Mouse (Mus musculus) liver, embryonic 12.5 days (tissue): ENCODE data around the gene Ceacam14. TPM values are rescaled to one million over a fixed set of nuclear protein-coding genes. Genes with fewer than 3 reads are reported as not detected.

Experiments used
- ATAC-seq: fragments of 200-750 bp; cut with Nextera tagmentation; 2 replicates; pipeline ENCODE4 v1.8.0; 2017; ENCODE audit warnings: moderate number of reproducible peaks, mild to moderate bottlenecking, moderate library complexity
- H3K27ac ChIP-seq: fragments of 300-500 bp; sonication (generic); 2 replicates; pipeline ENCODE4 v1.5.1; 2016; ENCODE audit warnings: mild to moderate bottlenecking
- H3K27me3 ChIP-seq: fragments of 300-500 bp; sonication (generic); replicated peaks from 2 replicates; pipeline ENCODE4 v1.6.1; 2016; ENCODE audit warnings: mild to moderate bottlenecking, moderate library complexity
- H3K36me3 ChIP-seq: fragments of 300-500 bp; sonication (generic); 2 replicates; pipeline ENCODE4 v1.6.1; 2016; ENCODE audit warnings: mild to moderate bottlenecking, moderate library complexity
- H3K4me1 ChIP-seq: fragments of 300-500 bp; sonication (generic); 2 replicates; pipeline ENCODE4 v1.6.1; 2016
- H3K4me2 ChIP-seq: fragments of 300-500 bp; sonication (generic); 2 replicates; pipeline ENCODE4 v1.6.1; 2016; ENCODE audit warnings: mild to moderate bottlenecking, moderate library complexity
- H3K4me3 ChIP-seq: fragments of 300-500 bp; sonication (generic); 2 replicates; pipeline ENCODE4 v1.5.1; 2016; ENCODE audit warnings: mild to moderate bottlenecking, moderate library complexity
- H3K9ac ChIP-seq: fragments of 300-500 bp; sonication (generic); 2 replicates; pipeline ENCODE4 v1.6.1; 2016; ENCODE audit warnings: mild to moderate bottlenecking, moderate library complexity
- H3K9me3 ChIP-seq: fragments of 300-500 bp; sonication (generic); replicated peaks from 2 replicates; pipeline ENCODE4 v1.6.1; 2016; ENCODE audit warnings: mild to moderate bottlenecking, moderate library complexity
- WGBS: fragments of 180-500 bp; shearing (Covaris S2); methylation state at CpG from one replicate; pipeline ENCODE4 v1.1.7; 2016; ENCODE audit not compliant: insufficient replicate concordance; 5-methylcytosine and 5-hydroxymethylcytosine counted together
- polyA plus RNA-seq: library from polyadenylated mRNA; unstranded; fragments of >200 nt; fragmentation: Nextera tagmentation; extraction: Ambion mirVana; gene quantifications from 2 replicates; pipeline ENCODE4 v1.2.1, GENCODE M21; 2016

Ceacam14 gene
- not detected in 2 replicates for polyA plus RNA-seq

- ATAC-seq = no peak
- H3K27me3 ChIP-seq = no peaks in the 10 kb centered on the region
- peaks cover 9% of the 10 kb centered on the region; the same call in 1 of the 2 replicates for H3K9me3 ChIP-seq
- H3K4me1 ChIP-seq = no peaks in the 10 kb centered on the region
- H3K4me2 ChIP-seq = no peak within 1 kb of the TSS
- H3K27ac ChIP-seq = no peak within 1 kb of the TSS
- 48% methylated on average over 4 of the region's 4 CpGs for WGBS
- H3K9ac ChIP-seq = no peak within 1 kb of the TSS
- H3K4me3 ChIP-seq = no peak within 1 kb of the TSS
- no peaks in the 10 kb centered on the region for H3K36me3 ChIP-seq
These were observed at the start of gene Ceacam14 for GRCm38 (mm10) chr7:17812333-17812732. Ceacam14 (plus strand) TSS chr7:17812633.

Other genes starting within 250 kb of the Ceacam14 start
- gene Ceacam5, start 99.4 kb upstream of the Ceacam14 start, polyA plus RNA-seq = not detected in 2 replicates
- gene Gm5155, start 59.1 kb downstream of the Ceacam14 start, polyA plus RNA-seq = not detected in 2 replicates
- not detected in 2 replicates for gene Ceacam11, start 159.5 kb downstream of the Ceacam14 start, polyA plus RNA-seq
- not detected in 2 replicates for gene Ceacam13, start 197.3 kb downstream of the Ceacam14 start, polyA plus RNA-seq